Mouse (Mus musculus): ENCODE data around the gene Edem2. TPM values are rescaled to one million over a fixed set of nuclear protein-coding genes. Genes with fewer than 3 reads are reported as not detected.
"Not testable (repeated sequence)": the region's sequence is repeated elsewhere in the genome, so short reads cannot be mapped to it uniquely, and the experiment has no call there.

Edem2 gene
- polyA plus RNA-seq, 1 experiment from 2014 or later, result 42.4 TPM

DNA sequence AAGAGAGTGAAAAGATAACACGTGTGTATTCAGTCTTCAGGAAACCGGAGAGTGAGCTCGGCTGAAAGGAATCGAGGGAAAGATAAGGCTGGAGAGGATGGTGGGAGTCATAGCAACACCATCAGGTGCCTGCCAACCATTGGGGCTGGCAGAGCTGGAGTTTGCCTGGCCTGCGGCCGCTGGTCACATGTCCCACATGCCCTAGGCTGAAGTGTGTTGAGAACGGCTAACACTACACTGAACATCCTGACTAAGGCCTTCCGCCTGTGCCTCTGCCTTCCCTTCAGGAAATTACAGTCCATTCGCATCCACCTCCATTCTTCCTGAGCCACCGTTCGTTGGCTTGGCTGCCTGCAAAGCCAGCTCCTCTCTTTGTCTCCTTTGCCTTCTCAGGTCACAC, 12.9 kb upstream of the Edem2 start:
- ATAC-seq, result no peak
- Histone ChIP-seq H3K9me3 (ENCODE audit: control insufficient read depth, low read length) (no peaks in the 10 kb centered on the region), H3K9ac (ENCODE audit: low read depth, low read length) (no peak overlapping the region), H3K4me2 (ENCODE audit: low read length) (no peak overlapping the region), H3K27ac (ENCODE audit: low read depth, low read length) (no peak overlapping the region), H3K4me3 (ENCODE audit: low read length) (no peak overlapping the region), H3K4me1 (ENCODE audit: control insufficient read depth, insufficient read depth, low read depth, low read length) (no peaks in the 10 kb centered on the region), H3K27me3 (replicated peaks; ENCODE audit: control insufficient read depth, insufficient read depth, low read length) (no peaks in the 10 kb centered on the region), H3K36me3 (ENCODE audit: control insufficient read depth, insufficient read depth, low read length) (no peaks in the 10 kb centered on the region)
- WGBS, result 81% methylated on average over 11 of the region's 11 CpGs

DNA sequence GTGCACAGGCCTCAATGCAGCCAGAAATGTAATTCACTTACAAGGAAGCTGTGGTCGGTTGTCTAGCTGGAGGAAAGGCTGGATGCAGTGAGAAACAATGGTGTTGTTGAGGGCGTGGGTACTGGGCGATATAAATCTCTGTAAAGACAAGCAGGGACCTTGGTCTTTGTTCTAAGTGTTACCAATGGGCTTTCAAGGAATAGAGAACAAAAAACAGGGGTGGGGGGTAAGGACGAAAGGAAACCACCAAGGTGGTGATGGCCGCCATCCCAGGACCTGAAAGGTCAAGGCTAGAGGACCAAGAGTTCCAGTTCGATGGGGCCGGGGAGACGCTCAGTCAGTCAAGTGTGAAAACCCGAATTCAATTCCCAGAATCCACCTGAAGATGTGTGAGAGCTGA, 8.5 kb upstream of the Edem2 start:
- no peaks in the 10 kb centered on the region for H3K36me3 ChIP-seq (ENCODE audit: control insufficient read depth, insufficient read depth, low read length)
- no peak overlapping the region for H3K4me2 ChIP-seq (ENCODE audit: low read length)
- H3K27ac ChIP-seq (ENCODE audit: low read depth, low read length), result no peak overlapping the region
- H3K27me3 ChIP-seq (replicated peaks; ENCODE audit: control insufficient read depth, insufficient read depth, low read length), result no peaks in the 10 kb centered on the region
- H3K4me1 ChIP-seq (ENCODE audit: control insufficient read depth, insufficient read depth, low read depth, low read length), result no peaks in the 10 kb centered on the region
- H3K9ac ChIP-seq (ENCODE audit: low read depth, low read length), result no peak overlapping the region
- WGBS, result 68% methylated on average over 9 of the region's 9 CpGs
- no peaks in the 10 kb centered on the region for H3K9me3 ChIP-seq (ENCODE audit: control insufficient read depth, low read length)
- H3K4me3 ChIP-seq (ENCODE audit: low read length), result no peak overlapping the region
- no peak for ATAC-seq

DNA sequence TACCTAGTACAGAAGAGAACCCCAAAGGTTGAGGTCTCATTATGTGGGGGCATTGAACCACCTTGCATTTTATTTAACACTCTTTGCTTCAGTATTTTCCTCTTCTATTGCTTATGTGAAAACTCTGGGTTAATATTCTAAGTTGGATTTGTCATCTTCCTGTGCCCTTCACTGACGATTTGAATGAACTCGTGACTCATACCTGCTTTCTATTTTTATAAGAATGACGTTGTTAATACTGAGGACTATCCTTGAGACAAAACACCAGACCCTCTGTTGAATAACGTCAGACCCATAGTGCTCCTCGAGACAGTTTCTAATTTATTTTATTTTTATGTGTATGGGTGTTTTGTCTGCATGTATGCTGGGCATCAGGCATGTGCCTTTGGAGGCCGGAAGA, 7.7 kb upstream of the Edem2 start:
- H3K27ac ChIP-seq (ENCODE audit: low read depth, low read length), result no peak overlapping the region
- H3K4me1 ChIP-seq (ENCODE audit: control insufficient read depth, insufficient read depth, low read depth, low read length), result no peaks in the 10 kb centered on the region
- H3K4me3 ChIP-seq (ENCODE audit: low read length), result no peak overlapping the region
- no peaks in the 10 kb centered on the region for H3K36me3 ChIP-seq (ENCODE audit: control insufficient read depth, insufficient read depth, low read length)
- H3K4me2 ChIP-seq (ENCODE audit: low read length), result no peak overlapping the region
- no peaks in the 10 kb centered on the region for H3K9me3 ChIP-seq (ENCODE audit: control insufficient read depth, low read length)
- WGBS, result 85% methylated on average over 6 of the region's 6 CpGs
- no peak overlapping the region for H3K9ac ChIP-seq (ENCODE audit: low read depth, low read length)
- H3K27me3 ChIP-seq (replicated peaks; ENCODE audit: control insufficient read depth, insufficient read depth, low read length), result no peaks in the 10 kb centered on the region
- no peak for ATAC-seq

DNA sequence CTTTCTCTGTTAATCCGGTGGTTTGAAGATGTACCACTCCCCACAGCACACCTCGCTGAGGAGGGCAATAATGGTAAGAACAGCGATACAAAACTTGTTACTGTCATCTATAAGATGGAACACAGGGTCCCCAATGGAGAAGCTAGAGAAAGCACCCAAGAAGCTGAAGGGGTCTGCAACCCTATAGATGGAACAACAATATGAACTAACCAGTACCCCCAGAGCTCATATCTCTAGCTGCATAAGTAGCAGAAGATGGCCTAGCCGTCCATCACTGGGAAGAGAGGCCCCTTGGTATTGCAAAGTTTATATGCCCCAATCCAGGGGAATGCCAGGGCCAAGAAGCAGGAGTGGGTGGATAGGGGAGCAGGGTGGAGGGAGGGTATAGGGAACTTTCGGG, 6.5 kb upstream of the Edem2 start, which contains the start of gene Gm17581:
Gene Gm17581, minus strand, starts transcription at position 101 of the 400 bp plus-strand sequence.
- ATAC-seq; H3K4me3 ChIP-seq (ENCODE audit: low read length); H3K4me2 ChIP-seq (ENCODE audit: low read length); H3K4me1 ChIP-seq (ENCODE audit: control insufficient read depth, insufficient read depth, low read depth, low read length); H3K36me3 ChIP-seq (ENCODE audit: control insufficient read depth, insufficient read depth, low read length); H3K9ac ChIP-seq (ENCODE audit: low read depth, low read length); H3K27me3 ChIP-seq (replicated peaks; ENCODE audit: control insufficient read depth, insufficient read depth, low read length); H3K9me3 ChIP-seq (ENCODE audit: control insufficient read depth, low read length); H3K27ac ChIP-seq (ENCODE audit: low read depth, low read length): not testable (repeated sequence)
- 87% methylated on average over 5 of the region's 5 CpGs for WGBS

DNA sequence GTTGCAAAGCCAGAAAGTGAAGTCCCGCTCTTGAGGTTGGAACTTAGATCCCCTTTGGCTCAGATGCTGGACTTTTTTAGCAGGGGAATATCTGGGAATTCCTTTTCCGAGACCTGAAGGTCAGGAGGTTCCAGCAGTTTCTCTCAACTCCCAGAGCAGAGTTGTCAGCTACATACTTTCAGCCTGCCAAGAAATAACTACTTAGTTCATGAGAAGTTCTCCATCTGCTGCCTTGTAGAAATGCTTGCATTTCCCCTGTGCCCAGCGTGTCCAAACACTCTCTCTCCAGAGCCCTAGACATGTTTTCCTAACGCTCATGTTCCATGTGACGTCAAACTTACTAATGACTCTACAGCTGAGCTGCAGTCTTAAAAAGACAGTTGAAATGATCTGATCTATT, 5.8 kb upstream of the Edem2 start:
- WGBS, result 87% methylated on average over 5 of the region's 5 CpGs
- Histone ChIP-seq H3K27me3 (replicated peaks; ENCODE audit: control insufficient read depth, insufficient read depth, low read length) (no peaks in the 10 kb centered on the region), H3K27ac (ENCODE audit: low read depth, low read length) (no peak overlapping the region), H3K9me3 (ENCODE audit: control insufficient read depth, low read length) (no peaks in the 10 kb centered on the region), H3K9ac (ENCODE audit: low read depth, low read length) (no peak overlapping the region), H3K36me3 (ENCODE audit: control insufficient read depth, insufficient read depth, low read length) (no peaks in the 10 kb centered on the region), H3K4me2 (ENCODE audit: low read length) (no peak overlapping the region), H3K4me1 (ENCODE audit: control insufficient read depth, insufficient read depth, low read depth, low read length) (no peaks in the 10 kb centered on the region), H3K4me3 (ENCODE audit: low read length) (no peak overlapping the region)
- ATAC-seq, result no peak

DNA sequence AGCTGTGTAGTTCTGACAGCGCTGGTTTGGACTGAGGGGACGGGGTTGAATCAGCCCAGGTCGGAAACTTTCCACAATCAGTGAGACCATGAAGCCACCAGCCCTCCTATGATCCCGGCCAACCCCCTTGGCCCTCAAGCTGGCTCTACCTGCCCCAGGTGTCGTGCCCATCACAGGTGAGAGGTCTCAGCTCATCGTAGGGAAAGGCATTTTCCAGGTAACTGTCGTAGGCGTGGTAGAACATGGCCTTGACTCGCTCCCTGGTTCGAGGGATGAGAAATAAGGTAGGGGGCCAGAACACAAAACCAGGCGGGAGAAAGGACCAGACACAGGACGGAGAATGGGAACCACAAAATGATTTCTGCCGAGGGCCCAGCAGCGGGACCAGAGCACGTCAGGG, 533 bp downstream of the Edem2 start:
- peak overlapping the region; percentile 72; the same call in 1 of the 2 replicates for H3K27ac ChIP-seq (ENCODE audit: low read depth, low read length)
- peaks cover 13% of the 10 kb centered on the region for H3K4me1 ChIP-seq (ENCODE audit: control insufficient read depth, insufficient read depth, low read depth, low read length)
- peak overlapping the region; percentile 95 for H3K4me2 ChIP-seq (ENCODE audit: low read length)
- WGBS, result 4% methylated on average over 15 of the region's 15 CpGs
- no peaks in the 10 kb centered on the region for H3K27me3 ChIP-seq (replicated peaks; ENCODE audit: control insufficient read depth, insufficient read depth, low read length)
- peak; percentile 1; the same call in 1 of the 2 replicates for ATAC-seq
- peak overlapping the region; percentile 87 for H3K9ac ChIP-seq (ENCODE audit: low read depth, low read length)
- H3K4me3 ChIP-seq (ENCODE audit: low read length), result peak overlapping the region; percentile 98
- peaks cover 7% of the 10 kb centered on the region; the same call in 1 of the 2 replicates for H3K36me3 ChIP-seq (ENCODE audit: control insufficient read depth, insufficient read depth, low read length)
- no peaks in the 10 kb centered on the region for H3K9me3 ChIP-seq (ENCODE audit: control insufficient read depth, low read length)

DNA sequence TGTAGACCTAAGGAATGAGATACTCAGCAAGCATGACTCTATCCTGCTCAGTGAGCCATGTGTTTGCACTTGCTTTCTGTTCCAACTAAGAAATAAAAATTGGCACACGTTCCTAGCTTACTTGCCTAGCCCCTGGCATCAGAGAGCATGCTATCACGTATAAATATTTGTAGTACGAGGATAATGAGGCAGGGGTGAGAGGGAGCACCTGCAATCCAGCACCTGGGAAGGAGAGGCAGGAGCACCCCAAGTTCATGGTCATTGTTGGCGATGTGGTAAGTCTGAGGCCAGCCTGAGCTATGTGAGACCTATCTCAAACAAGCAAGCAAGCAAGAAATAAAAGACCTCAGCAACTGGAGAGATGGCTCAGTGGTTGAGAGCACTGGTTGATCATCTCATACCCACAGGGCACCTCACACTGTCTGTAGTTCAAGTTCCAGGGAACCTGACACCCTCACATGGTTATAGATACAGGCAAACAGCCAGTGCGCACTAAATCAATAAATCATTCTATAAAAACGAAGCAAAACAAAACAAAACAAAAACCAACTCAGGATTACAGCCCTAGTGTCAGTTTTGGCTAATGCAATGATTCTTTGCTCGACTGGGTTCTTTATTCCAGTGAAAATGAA, 1.4 kb downstream of the Edem2 start:
- no peak overlapping the region for H3K4me3 ChIP-seq (ENCODE audit: low read length)
- peaks cover 13% of the 10 kb centered on the region for H3K4me1 ChIP-seq (ENCODE audit: control insufficient read depth, insufficient read depth, low read depth, low read length)
- WGBS, result 80% methylated on average over 7 of the region's 7 CpGs
- H3K36me3 ChIP-seq (ENCODE audit: control insufficient read depth, insufficient read depth, low read length), result peaks cover 7% of the 10 kb centered on the region; the same call in 1 of the 2 replicates
- no peaks in the 10 kb centered on the region for H3K27me3 ChIP-seq (replicated peaks; ENCODE audit: control insufficient read depth, insufficient read depth, low read length)
- H3K4me2 ChIP-seq (ENCODE audit: low read length), result no peak overlapping the region
- no peak overlapping the region for H3K27ac ChIP-seq (ENCODE audit: low read depth, low read length)
- ATAC-seq, result no peak
- no peak overlapping the region for H3K9ac ChIP-seq (ENCODE audit: low read depth, low read length)
- H3K9me3 ChIP-seq (ENCODE audit: control insufficient read depth, low read length), result no peaks in the 10 kb centered on the region

DNA sequence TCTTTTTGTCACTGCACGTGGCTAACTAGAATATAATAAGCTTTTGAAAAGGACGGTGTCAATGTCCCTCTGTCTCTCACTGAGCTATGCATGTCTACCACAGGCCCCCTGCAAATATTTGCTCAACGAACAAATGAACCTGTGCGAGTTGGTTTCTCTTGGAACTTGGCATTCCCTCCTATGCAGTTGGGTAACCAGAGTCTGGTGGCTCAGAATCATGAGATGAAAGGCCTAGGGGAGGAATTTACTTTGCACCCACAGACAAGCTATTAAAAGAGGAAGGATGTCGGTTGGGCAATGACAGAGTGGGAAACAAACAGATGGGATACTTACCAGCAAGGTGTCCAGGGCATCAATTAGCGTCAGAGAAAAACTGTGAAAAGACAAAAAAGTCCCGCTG, 3.0 kb downstream of the Edem2 start:
- no peaks in the 10 kb centered on the region for H3K9me3 ChIP-seq (ENCODE audit: control insufficient read depth, low read length)
- H3K9ac ChIP-seq (ENCODE audit: low read depth, low read length), result no peak overlapping the region
- no peak overlapping the region for H3K4me2 ChIP-seq (ENCODE audit: low read length)
- no peak for ATAC-seq
- H3K27me3 ChIP-seq (replicated peaks; ENCODE audit: control insufficient read depth, insufficient read depth, low read length), result no peaks in the 10 kb centered on the region
- 84% methylated on average over 7 of the region's 7 CpGs for WGBS
- peaks cover 13% of the 10 kb centered on the region for H3K4me1 ChIP-seq (ENCODE audit: control insufficient read depth, insufficient read depth, low read depth, low read length)
- H3K36me3 ChIP-seq (ENCODE audit: control insufficient read depth, insufficient read depth, low read length), result peaks cover 10% of the 10 kb centered on the region; the same call in 1 of the 2 replicates
- H3K4me3 ChIP-seq (ENCODE audit: low read length), result no peak overlapping the region
- no peak overlapping the region for H3K27ac ChIP-seq (ENCODE audit: low read depth, low read length)

DNA sequence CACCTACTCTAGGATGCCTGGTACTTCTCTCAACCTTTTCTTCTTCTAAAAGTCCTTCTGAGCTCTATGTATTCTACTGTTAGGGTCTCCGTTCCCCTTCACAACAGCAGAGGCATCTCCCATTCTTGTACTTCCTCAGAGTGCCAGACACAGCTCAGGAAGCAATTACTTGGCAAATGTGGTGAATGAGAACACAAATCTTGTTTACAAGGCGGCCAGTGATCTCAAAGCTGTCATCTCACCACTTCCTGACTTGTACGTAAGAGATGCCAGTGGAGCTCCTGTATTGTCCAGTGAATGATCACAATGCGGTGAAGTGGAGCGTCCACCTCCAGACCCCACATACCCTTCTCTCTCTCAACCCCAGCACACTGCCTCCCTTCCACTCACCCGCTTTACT, 4.7 kb downstream of the Edem2 start:
- 90% methylated on average over 6 of the region's 6 CpGs for WGBS

More for the DNA sequence above, 4.7 kb downstream of the Edem2 start:
- peaks cover 12% of the 10 kb centered on the region; the same call in 1 of the 2 replicates for H3K36me3 ChIP-seq (ENCODE audit: control insufficient read depth, insufficient read depth, low read length)
- no peaks in the 10 kb centered on the region for H3K9me3 ChIP-seq (ENCODE audit: control insufficient read depth, low read length)
- H3K4me1 ChIP-seq (ENCODE audit: control insufficient read depth, insufficient read depth, low read depth, low read length), result peaks cover 10% of the 10 kb centered on the region
- ATAC-seq, result no peak
- no peak overlapping the region for H3K9ac ChIP-seq (ENCODE audit: low read depth, low read length)
- H3K27ac ChIP-seq (ENCODE audit: low read depth, low read length), result no peak overlapping the region
- no peak overlapping the region for H3K4me2 ChIP-seq (ENCODE audit: low read length)
- no peaks in the 10 kb centered on the region for H3K27me3 ChIP-seq (replicated peaks; ENCODE audit: control insufficient read depth, insufficient read depth, low read length)
- no peak overlapping the region for H3K4me3 ChIP-seq (ENCODE audit: low read length)
